Mouse (Mus musculus) macrophage (primary cell): ENCODE results near the gene Tgm6. TPM values are rescaled to one million over a fixed set of nuclear protein-coding genes. Genes with fewer than 3 reads are reported as not detected.

Experiments
- polyA plus RNA-seq: library from polyadenylated mRNA; stranded (reverse); fragments of 250-400 nt; gene quantifications from 3 replicates; pipeline ENCODE4 v1.2.4, GENCODE M21; 2018; ENCODE audit warnings: inconsistent platforms

Tgm6 gene
- polyA plus RNA-seq, 1 experiment from 2014 or later, result not detected

Other genes with a start within 250 kb of the Tgm6 start
- gene Tgm3, start 100.1 kb upstream of the Tgm6 start, polyA plus RNA-seq, result not detected in 3 replicates
- 53.8 to 226 TPM (median 142 TPM) in 3 replicates for gene Snrpb, start 67.0 kb downstream of the Tgm6 start, polyA plus RNA-seq
- gene Tmc2, start 82.8 kb downstream of the Tgm6 start, polyA plus RNA-seq, result not detected in 3 replicates
- gene Nop56, start 162.0 kb downstream of the Tgm6 start, polyA plus RNA-seq, result 38.9 to 156 TPM (median 72.2 TPM) in 3 replicates
- gene Idh3b, start 172.1 kb downstream of the Tgm6 start, polyA plus RNA-seq, result 93.5 to 120 TPM (median 103 TPM) in 3 replicates
- not detected in 3 replicates for gene Ebf4, start 182.8 kb downstream of the Tgm6 start, polyA plus RNA-seq